Mouse (Mus musculus) midbrain, embryonic 10.5 days (tissue): ENCODE results near the gene Alkbh4. TPM values are rescaled to one million over a fixed set of nuclear protein-coding genes. Genes with fewer than 3 reads are reported as not detected.
A peak's percentile ranks its signal among the peaks of the same experiment; 100 is the strongest.

ENCODE experiments used
- DNase-seq: peaks from one replicate; pipeline ENCODE4 v3.0.0-alpha.2; 2017; ENCODE audit warnings: low spot score
- H3K27ac ChIP-seq: fragments of 300-500 bp; sonication (generic); replicated peaks from 2 replicates; pipeline ENCODE4 v1.5.1; 2016; ENCODE audit warnings: mild to moderate bottlenecking
- H3K27me3 ChIP-seq: fragments of 300-500 bp; sonication (generic); 2 replicates; pipeline ENCODE4 v1.6.1; 2016; ENCODE audit warnings: low read depth, mild to moderate bottlenecking; ENCODE audit not compliant: poor library complexity, severe bottlenecking
- H3K36me3 ChIP-seq: fragments of 300-500 bp; sonication (generic); 2 replicates; pipeline ENCODE4 v1.6.1; 2016; ENCODE audit warnings: mild to moderate bottlenecking, moderate library complexity
- H3K4me1 ChIP-seq: fragments of 300-500 bp; sonication (generic); 2 replicates; pipeline ENCODE4 v1.6.1; 2016
- H3K4me3 ChIP-seq: fragments of 300-500 bp; sonication (generic); 2 replicates; pipeline ENCODE4 v1.5.1; 2016; ENCODE audit warnings: mild to moderate bottlenecking, moderate library complexity
- H3K9me3 ChIP-seq: fragments of 300-500 bp; sonication (generic); replicated peaks from 2 replicates; pipeline ENCODE4 v1.6.1; 2016; ENCODE audit warnings: mild to moderate bottlenecking
- WGBS: fragments of 180-500 bp; shearing (Covaris S2); methylation state at CpG from one replicate; pipeline ENCODE4 v1.1.7; 2016; 5-methylcytosine and 5-hydroxymethylcytosine counted together
- microRNA-seq: library from miRNA; unstranded; fragments of <30 nt; microRNA quantifications from one replicate; pipeline ENCODE4, GENCODE M21; 2017
- polyA plus RNA-seq: library from polyadenylated mRNA; unstranded; fragments of >200 nt; fragmentation: Nextera tagmentation; extraction: Ambion mirVana; gene quantifications from 2 replicates; pipeline ENCODE4 v1.2.1, GENCODE M21; 2016

The Alkbh4 gene
- polyA plus RNA-seq, 1 experiment from 2014 or later, result 27.1 TPM

GRCm38 (mm10) chr5:136172939-136173338 lies 37.0 kb downstream of the Alkbh4 start:
- Histone ChIP-seq H3K27ac (no peak overlapping the region), H3K36me3 (peaks cover 17% of the 10 kb centered on the region), H3K4me3 (no peak overlapping the region), H3K4me1 (peaks cover 22% of the 10 kb centered on the region), H3K27me3 (peaks cover 14% of the 10 kb centered on the region), H3K9me3 (peaks cover 6% of the 10 kb centered on the region; the same call in 1 of the 2 replicates)
- DNase-seq, result no peak
- WGBS, result 83% methylated on average over 9 of the region's 9 CpGs

DNA sequence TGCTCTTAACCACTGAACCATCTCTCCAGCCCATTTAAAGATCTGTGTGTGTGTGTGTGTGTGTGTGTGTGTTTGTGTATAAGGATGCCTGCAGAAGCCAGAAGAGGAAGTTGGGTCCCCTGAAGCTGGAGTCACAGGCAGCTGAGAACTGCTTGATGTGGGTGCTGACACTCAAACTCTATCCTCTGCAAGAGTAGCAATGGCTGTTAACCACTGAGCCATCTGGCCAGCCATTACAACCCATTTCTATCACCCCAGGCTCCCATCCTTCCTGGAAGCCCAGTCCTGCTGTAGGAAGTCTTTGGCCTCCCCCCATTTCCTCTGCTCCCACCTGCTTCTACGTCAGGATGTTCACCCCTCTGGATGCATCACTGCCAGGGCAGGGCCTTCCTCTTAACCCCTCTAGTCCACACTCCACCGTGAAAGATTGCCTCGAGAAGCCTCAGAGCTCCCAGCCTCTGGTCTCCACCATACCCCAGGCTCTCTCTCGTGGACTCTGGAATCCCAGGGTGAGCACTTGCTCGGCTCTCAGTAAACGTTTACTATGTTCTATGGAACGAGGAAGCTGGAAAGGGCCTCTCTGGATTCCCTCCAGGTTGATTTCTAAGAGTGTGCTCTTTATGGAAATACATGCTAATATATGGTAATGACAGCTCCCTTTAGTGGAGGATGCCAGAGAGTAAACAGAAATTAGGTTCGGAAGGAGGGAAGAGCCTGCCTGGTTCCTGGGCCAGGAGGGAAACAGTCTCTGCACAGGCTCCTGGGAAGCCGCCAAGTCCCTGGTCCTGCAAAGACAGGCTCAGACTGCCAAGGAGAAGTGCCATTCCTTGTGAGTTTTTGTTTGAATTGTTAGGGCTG lies 37.9 kb downstream of the Alkbh4 start:
- Histone ChIP-seq H3K9me3 (no peaks in the 10 kb centered on the region), H3K27me3 (peaks cover 14% of the 10 kb centered on the region), H3K27ac (no peak overlapping the region), H3K36me3 (peaks cover 21% of the 10 kb centered on the region), H3K4me3 (no peak overlapping the region), H3K4me1 (peaks cover 22% of the 10 kb centered on the region)
- 64% methylated on average over 9 of the region's 9 CpGs for WGBS
- DNase-seq, result no peak

GRCm38 (mm10) chr5:136179594-136179993 lies 43.6 kb downstream of the Alkbh4 start:
- H3K27me3 ChIP-seq, result no peaks in the 10 kb centered on the region
- H3K9me3 ChIP-seq, result no peaks in the 10 kb centered on the region
- 88% methylated on average over 5 of the region's 5 CpGs for WGBS
- H3K4me1 ChIP-seq, result no peaks in the 10 kb centered on the region
- no peak overlapping the region for H3K4me3 ChIP-seq
- H3K27ac ChIP-seq, result no peak overlapping the region
- DNase-seq, result no peak
- peaks cover 79% of the 10 kb centered on the region for H3K36me3 ChIP-seq

GRCm38 (mm10) chr5:136181197-136181596 lies 45.3 kb downstream of the Alkbh4 start:
- Histone ChIP-seq H3K27me3 (no peaks in the 10 kb centered on the region), H3K36me3 (peaks cover 95% of the 10 kb centered on the region), H3K27ac (no peak overlapping the region), H3K4me3 (no peak overlapping the region), H3K9me3 (no peaks in the 10 kb centered on the region), H3K4me1 (peaks cover 5% of the 10 kb centered on the region)
- WGBS, result 94% methylated on average over 6 of the region's 6 CpGs
- no peak for DNase-seq

GRCm38 (mm10) chr5:136182049-136182448 lies 46.1 kb downstream of the Alkbh4 start:
- no peak overlapping the region for H3K27ac ChIP-seq
- DNase-seq, result no peak
- H3K27me3 ChIP-seq, result no peaks in the 10 kb centered on the region
- WGBS, result 90% methylated on average over 6 of the region's 6 CpGs
- H3K36me3 ChIP-seq, result peaks cover 100% of the 10 kb centered on the region
- peaks cover 8% of the 10 kb centered on the region for H3K4me1 ChIP-seq
- H3K4me3 ChIP-seq, result no peak overlapping the region
- H3K9me3 ChIP-seq, result no peaks in the 10 kb centered on the region

DNA sequence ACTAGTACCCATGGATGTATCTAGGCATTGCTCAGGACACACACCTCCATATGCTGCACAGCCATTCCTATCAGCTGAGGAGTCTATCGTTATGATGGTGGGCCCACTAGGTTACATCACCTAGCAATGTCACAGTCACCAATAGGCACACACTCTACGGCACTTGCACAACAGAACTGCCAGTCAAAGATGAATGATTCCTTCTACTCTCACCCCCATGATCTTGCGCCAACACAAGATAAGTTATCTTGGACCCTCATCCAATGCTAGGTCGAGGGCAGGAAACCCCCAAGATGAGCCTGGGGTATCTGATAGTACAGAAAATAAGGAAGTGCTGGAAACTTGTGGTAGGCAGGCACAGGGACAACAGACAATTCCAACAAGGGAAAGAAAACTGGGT lies 46.9 kb downstream of the Alkbh4 start:
- H3K27me3 ChIP-seq, result no peaks in the 10 kb centered on the region
- H3K36me3 ChIP-seq, result peaks cover 98% of the 10 kb centered on the region
- H3K27ac ChIP-seq, result no peak overlapping the region
- WGBS, result 88% methylated on average over 4 of the region's 4 CpGs
- DNase-seq, result no peak
- peaks cover 8% of the 10 kb centered on the region for H3K4me1 ChIP-seq
- no peak overlapping the region for H3K4me3 ChIP-seq
- H3K9me3 ChIP-seq, result no peaks in the 10 kb centered on the region

- 95% methylated on average over 7 of the region's 7 CpGs for WGBS
- Histone ChIP-seq H3K9me3 (no peaks in the 10 kb centered on the region), H3K36me3 (peaks cover 98% of the 10 kb centered on the region), H3K4me1 (peaks cover 8% of the 10 kb centered on the region), H3K27ac (no peak overlapping the region), H3K4me3 (no peak overlapping the region), H3K27me3 (no peaks in the 10 kb centered on the region)
- DNase-seq, result no peak
Observed at GRCm38 (mm10) chr5:136183766-136184165, 47.8 kb downstream of the Alkbh4 start.

- Histone ChIP-seq H3K36me3 (peaks cover 98% of the 10 kb centered on the region), H3K27me3 (no peaks in the 10 kb centered on the region), H3K9me3 (no peaks in the 10 kb centered on the region), H3K27ac (no peak overlapping the region), H3K4me1 (peaks cover 8% of the 10 kb centered on the region), H3K4me3 (no peak overlapping the region)
- WGBS, result 44% methylated on average over 4 of the region's 4 CpGs
- DNase-seq, result peak; percentile 33
Observed at GRCm38 (mm10) chr5:136186723-136187122, 50.8 kb downstream of the Alkbh4 start.

Small RNA genes lying within 50 kb of the gene (microRNA-seq; reads per million reads assigned to microRNA genes)
- gene Mir7035, result not detected

Other genes with a start within 250 kb of the Alkbh4 start
- 7.8 and 8.5 TPM in 2 replicates for gene Hspb1, start 248.2 kb upstream of the Alkbh4 start, polyA plus RNA-seq
- gene Ywhag, start 201.5 kb upstream of the Alkbh4 start, polyA plus RNA-seq, result 270 and 311 TPM in 2 replicates
- 1.7 TPM in 2 replicates for gene Ssc4d, start 161.6 kb upstream of the Alkbh4 start, polyA plus RNA-seq
- gene Zp3, start 156.0 kb upstream of the Alkbh4 start, polyA plus RNA-seq, result 0.10 TPM in 1 of 2 replicates, not detected in the other
- 36.3 and 39.6 TPM in 2 replicates for gene Dtx2, start 141.3 kb upstream of the Alkbh4 start, polyA plus RNA-seq
- gene Upk3b, start 97.7 kb upstream of the Alkbh4 start, polyA plus RNA-seq, result 0.10 TPM in 1 of 2 replicates, not detected in the other
- gene Upk3bl, start 81.7 kb upstream of the Alkbh4 start, polyA plus RNA-seq, result 0.50 and 0.72 TPM in 2 replicates
- 3.6 and 6.3 TPM in 2 replicates for gene Rasa4, start 52.2 kb upstream of the Alkbh4 start, polyA plus RNA-seq
- gene Polr2j, start 19.5 kb upstream of the Alkbh4 start, polyA plus RNA-seq, result 286 and 311 TPM in 2 replicates
- gene Lrwd1, start 72 bp upstream of the Alkbh4 start, polyA plus RNA-seq, result 56.9 and 59.0 TPM in 2 replicates
- gene Orai2, start 34.6 kb downstream of the Alkbh4 start, polyA plus RNA-seq, result 8.0 and 10.8 TPM in 2 replicates
- 67.7 and 72.9 TPM in 2 replicates for gene Prkrip1, start 62.8 kb downstream of the Alkbh4 start, polyA plus RNA-seq
- gene Sh2b2, start 110.4 kb downstream of the Alkbh4 start, polyA plus RNA-seq, result 13.2 and 13.7 TPM in 2 replicates